Mouse (Mus musculus) heart, adult 11 months (tissue): ENCODE results near the gene Etl4.
"Not testable (repeated sequence)": the region's sequence is repeated elsewhere in the genome, so short reads cannot be mapped to it uniquely, and the experiment has no call there.

Experiments
- DNase-seq: peaks from one replicate; pipeline ENCODE4 v3.0.0; 2022

Etl4 gene

DNA sequence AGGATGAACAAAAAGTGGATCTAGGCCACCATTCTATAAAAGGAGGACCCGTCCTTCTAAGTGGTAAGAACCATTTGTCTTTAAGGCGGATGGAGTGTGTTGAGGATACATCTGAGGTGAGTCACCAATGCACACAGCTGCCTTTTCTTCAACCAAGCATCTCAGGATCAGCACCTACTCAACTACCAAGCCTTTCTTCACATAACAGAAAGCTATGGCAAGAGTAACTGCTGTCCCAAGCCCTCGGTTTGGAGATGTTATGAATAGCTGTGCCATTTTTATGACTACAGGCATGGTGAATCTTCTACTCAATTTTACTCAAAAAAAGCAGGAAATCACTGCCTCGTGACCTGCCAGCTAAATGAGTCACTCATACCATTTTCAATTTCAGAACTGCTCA is 258.6 kb downstream of the Etl4 start:
- no peak for DNase-seq

DNA sequence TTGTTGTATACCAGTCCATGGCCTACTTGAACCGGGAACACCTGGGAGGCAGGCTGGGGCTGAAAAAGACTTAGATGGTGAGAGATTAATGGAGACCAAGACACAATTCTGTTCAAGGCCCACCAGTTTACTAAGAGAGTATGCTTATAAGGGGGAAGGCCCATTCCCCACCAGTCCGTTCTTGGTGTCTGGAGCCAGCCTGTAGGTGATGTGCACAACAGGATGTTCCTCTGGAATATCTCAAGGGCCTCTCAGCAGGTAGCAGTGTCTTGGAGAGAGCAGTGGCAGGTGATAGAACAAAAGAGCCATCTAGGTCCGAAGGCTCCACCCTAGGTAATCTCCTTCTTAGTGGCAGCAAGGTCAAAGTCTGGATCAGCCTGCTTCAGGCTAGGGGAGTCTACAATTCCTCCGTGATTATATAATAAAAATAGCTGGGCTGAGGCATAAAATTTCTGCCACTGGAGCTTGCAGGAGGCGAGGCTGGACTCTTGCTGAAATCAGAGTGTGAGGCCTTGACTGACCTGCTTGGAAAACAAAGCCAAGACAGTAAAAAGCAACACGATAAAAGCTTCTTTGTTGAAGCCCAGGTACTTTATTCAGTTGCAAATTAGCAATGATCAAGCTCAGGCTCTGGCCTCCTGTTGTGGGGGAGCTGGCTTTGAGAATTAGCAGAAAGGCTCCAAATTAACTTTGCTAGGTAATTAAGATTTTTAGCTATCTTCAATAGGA is 267.0 kb downstream of the Etl4 start:
- not testable (repeated sequence) for DNase-seq

DNA sequence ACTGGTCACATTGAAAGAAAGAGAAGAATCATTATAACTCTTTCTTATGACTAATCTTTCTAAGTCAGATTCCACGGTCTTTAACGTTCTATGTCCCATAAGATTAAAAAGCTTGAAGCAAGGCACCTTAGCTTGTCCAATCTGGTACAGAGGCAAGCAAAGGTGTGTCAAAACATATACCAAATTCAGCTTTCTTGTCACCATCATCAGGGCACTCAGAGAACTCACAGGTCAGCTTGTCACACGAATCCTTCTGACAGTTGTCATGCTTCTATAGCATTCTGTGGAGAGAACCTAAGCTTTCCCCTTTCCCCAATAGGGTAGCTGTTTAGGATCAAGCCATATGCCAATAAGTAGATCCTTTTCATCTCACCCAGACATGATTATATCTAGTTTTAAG is 267.7 kb downstream of the Etl4 start:
- DNase-seq, result not testable (repeated sequence)

DNA sequence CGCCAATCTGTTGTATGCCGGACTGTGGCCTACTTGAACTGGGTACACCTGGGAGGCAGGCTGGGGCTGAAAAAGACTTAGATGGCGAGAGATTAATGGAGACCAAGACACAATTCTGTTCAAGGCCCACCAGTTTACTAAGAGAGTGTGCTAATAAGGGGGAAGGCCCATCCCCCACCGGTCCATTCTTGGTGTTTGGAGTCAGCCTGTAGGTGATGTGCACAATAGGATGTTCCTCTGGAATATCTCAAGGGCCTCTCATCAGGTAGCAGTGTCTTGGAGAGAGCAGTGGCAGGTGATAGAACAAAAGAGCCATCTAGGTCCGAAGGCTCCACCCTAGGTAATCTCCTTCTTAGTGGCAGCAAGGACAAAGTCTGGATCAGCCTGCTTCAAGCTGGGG is 271.0 kb downstream of the Etl4 start:
- DNase-seq, result peak; percentile 62

DNA sequence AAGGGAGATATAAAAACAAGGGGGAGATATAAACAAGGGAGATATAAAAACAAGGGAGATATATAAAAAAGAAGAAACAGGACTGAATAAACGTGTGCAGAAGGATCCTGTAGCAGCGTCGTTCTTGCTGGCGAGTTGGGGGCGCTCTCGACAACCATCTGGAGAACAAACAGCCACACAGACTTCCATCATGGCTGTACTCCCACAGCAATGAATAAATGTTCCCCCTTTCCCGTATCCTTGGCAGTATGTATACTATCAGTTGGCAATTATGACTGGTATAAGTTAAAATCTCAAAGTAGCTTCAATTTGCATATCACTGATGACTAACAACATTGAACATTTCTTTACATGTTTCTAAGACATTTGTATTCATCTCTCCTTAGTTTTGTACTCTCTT is 277.6 kb downstream of the Etl4 start:
- DNase-seq, result not testable (repeated sequence)

DNA sequence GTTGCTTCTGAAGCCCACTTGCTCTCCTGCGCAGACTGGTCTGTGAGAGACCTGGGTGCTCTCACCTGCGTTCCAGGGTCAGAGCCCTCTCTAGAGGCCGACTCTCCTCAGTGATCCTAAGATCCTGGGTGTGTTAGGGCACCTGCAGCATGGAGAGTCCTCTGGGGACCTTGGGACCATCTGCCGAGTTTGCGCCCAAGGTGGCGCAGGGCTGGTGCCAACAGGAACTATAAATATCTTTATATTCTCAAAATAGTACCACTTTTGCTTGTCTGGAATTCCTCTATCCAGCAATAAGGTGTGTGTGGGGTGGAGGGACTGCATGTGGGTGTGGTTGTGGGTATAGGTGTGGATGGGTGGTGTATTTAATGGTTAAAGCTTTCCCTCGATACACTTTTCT is 293.4 kb downstream of the Etl4 start:
- peak; percentile 94 for DNase-seq

DNA sequence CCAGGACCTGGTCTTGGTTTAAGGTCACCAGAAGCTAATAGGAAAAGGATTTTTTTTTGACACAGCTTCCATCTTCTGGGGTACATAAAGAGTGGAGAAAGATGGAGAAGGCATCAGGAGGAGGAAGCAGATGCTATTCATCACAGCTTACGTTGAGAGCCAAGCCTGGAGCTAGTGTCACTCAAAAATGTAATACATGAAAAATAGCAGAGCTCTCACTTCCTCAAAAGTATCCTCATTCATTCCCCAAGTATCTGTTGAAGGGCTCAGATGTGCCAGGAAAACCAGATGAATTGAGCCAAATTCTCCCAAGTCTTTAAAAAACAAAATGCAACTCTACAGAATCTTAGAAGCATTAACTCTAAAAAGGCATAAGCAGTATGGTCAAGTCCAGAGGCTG is 297.1 kb downstream of the Etl4 start:
- no peak for DNase-seq

DNA sequence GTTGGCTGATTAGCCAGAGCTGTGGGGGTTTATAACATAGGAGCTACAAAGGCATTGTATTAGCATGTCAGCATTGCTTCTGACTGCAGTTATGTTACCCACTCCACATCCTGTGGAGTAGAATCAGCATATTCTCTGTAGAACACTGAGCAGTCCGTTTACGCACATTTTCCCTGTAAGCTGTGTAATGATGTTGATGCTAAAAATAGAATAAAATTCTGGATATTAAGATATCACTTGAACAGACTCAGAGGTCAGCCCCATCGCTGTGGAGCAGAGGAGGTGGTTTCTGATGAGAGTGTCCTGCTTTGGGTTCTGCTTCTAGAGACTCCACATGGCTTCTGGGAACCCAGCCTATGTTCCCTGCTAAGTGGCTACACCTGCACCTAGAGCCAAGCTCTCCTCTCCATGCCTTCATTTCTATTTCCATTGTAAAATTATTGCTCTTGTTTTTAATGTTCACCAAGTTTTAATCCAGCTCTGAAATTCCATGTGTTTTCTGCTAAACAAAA is 299.2 kb downstream of the Etl4 start:
- peak; percentile 91 for DNase-seq

DNA sequence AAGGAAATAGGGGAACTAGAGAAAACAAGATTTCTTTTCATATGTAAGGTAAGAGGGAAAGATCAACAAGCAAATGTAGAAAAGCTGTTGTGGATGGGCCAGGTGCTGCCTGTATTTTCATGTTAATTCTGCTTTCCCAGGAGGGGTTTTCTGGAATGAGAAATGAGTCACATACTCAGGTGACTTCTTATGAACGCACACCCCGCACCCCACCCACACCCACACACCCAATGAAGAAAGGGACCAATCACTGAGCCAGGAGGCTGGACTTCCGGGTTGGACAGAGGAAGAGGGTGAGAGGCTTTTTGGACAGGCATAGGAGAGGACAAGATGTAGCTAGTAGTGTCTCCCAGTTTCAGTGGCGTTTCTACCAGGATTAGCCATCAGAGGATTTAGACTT is 299.8 kb downstream of the Etl4 start:
- DNase-seq, result no peak

DNA sequence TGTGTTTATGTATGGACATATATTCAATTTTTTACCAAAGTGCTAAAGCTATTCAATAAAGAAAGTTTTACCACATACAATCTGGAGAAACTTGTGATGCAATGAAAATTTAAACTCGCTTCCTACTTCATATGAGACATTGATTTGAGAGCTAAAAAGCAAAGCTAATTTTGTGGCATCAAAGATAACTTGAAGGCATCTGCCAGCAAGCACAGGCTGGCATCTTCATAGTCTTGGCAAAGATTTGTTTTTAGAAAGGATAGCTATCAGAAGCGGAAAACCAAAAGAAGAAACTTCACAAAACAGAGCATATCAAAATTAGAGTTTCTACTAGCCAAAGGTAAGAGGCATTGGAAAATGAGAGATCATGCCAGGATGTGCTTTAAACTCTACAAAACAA is 306.7 kb downstream of the Etl4 start:
- DNase-seq, result no peak

DNA sequence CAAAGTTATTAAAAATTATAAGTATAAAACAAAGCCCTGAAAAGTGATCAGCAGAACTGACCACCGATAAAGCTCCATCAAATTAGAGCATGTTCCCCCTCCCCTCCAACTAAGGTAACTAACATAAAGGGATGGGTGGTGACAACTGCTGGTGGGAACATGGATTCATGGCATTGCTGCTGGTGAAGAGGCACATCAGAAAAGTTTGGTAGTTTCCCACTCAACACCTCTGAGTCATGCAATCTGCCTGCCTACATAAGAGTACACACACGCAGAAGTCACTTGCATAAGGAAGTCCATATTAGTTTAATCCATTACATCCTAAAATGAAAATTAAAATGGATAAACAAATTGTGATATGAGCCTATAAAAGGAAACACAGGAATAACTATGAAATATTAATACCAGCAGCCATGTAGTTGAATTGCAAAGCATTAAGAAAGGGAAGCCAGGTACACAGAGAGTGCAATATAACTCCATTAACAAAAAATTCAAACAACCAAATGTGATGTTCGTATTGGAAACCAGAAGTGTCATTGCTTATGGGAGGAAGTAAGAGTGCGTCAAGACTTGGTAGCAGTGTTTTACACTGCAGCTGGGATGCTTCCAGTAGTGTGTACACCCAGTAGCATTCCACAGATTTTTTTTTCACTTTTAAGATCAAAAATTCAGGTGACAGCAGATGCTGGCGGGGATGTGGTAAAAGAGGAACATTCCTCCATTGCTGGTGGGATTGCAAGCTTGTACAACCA is 307.3 kb downstream of the Etl4 start:
- no peak for DNase-seq

DNA sequence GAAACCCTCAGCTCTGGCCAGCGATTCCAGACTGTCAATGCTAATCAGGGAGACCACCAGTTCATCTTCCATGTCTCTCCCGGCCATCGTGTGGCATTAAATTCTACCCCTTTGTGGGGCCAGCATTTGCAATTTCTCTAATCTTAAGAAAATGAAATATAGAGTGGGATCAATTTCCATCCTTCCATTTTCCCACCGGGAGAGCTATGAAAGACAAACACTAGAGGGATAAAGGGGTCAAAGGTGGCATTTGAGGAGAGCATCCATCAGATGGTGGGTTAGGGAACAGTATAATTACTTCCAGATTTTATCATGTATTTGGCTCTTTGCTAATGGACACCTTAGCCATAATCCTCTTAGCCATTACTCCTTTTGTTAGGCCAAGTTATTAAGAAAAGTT is 321.8 kb downstream of the Etl4 start:
- no peak for DNase-seq

DNA sequence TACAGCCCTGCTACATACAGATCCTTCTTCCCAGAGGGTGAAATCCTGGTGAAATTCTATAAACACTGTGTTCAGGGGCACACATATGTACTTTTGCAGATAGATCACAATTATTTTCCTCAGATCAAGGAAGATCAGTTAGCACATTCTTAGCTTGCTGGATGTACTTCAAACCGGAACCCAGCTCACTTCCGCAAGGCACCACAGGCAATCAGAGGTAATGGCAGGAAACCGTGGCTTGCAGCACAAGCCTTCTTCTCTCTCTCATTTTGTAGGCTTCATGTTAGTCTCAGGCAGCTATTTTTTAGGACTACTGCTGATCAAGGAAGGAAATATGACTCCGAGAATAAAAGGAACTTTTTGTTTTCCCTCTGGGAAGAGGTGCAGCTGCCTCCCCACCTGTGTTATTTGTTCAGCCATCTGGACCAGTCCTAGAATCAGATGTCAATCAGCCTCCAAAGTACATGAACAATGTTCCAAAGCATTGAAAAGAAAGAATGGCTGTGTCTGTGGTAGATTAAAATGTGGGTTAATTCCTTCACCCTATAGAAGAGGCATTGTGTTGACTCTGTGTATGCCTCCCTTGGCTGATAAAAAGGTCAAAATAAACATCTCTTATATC is 338.6 kb downstream of the Etl4 start:
- DNase-seq, result no peak

DNA sequence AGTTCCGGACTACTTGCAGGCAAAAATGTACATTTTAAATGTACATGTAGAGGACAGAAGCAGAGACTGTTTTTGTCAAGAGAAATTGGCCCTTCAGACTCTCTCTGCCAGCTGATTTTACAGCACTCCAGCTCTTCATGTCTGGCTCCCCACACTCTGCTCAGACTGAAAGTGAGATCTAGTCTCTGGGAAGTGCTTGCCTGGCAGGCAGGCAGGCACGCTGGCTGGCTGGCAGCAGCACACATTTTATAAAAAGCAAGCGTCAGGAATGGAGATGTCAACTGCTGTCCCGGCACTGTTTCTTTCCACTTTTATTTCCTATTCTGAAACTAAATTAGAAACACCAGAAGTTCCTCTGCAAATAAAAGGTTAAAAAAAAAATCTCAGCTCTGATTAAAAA is 339.8 kb downstream of the Etl4 start:
- no peak for DNase-seq

DNA sequence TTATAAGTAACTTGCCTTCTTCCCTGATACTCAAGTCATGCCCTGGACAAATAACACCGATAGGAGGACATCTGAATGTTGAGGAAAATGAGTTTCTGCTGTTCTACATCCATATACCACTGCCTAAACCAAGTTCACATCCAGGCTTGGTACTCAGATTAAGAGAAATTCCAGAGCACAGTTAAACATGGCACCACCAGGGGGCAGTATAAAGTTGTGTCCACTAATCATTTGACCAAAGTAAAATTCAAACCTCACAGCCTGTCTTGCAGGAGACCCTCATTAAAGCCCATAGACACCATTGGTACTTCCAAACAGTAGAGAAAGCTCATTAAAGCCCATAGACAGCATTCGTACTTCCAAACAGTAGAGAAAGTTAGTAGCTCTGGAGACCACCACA is 366.5 kb downstream of the Etl4 start:
- no peak for DNase-seq

DNA sequence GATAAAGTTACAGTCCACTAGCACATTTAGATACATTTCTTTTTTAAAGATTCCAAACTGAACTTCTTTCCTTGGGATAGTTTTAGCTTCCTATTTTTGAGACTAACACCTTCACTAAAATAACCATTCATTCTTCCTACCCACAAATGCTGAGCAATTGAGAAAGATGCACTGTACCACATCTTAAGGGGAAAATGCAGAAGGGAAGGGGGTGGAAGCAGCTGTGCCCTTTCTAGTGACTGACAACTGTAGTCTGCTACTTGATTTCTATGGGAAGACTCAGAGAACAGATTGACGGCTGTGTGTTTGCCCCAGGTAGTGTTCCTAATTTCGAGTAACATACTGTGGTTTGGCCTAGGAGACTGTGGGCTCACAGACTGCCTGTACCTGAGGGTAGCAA is 372.3 kb downstream of the Etl4 start:
- no peak for DNase-seq

DNA sequence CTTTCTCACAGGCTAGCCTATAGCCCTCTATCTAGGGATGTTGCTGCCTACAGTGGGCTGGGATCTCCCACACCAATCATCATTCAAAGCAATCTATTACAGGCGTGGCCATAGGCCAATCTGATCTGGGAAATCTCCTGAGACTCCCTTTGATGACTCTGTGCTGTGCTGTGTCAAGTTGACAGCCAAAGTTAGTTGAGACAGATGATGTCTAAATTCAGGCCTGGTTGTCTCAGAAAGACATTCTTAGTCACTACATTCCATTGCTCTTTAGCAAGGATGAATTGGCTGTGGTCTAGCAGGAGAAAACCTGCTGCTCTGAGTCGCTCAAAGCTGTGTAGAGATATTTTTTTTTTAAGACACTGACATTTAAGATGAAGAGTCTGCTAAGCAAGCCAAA is 374.8 kb downstream of the Etl4 start:
- DNase-seq, result no peak

DNA sequence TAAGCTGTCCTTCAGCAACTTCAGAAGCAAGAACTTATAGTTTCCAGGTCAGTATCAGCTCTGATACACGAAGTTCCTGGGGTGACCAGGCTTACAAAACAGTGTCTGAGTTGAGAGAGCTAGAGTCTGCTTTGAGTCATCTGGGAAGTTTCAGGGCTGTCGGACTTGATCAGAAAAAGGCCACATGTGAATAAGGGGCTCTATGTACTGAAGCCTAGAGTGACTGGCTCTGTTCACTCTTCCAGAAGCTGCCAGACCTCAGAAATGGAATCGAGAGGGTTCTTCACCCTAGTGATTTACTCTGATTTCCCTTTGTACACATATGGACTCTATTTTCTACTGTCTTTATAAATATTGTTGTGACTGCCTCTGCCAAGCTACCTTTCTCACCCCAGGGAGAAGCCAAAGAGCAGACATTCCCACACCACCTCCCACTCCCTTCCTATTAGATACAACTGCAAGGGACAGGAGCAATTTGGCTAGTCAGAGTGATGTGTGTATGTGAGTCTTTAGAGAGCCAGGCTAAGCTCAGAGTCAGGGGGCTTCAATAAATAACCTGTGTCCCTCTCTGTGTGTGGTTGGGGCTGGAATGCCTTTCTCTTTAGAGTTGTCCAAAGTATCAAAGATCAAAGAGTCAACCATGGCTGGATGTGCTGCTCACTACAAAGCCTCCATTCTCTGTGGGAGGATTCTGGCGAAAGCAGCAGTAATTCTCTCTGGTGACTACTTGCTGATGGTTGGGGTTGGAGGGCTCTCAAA is 381.6 kb downstream of the Etl4 start:
- DNase-seq, result no peak

DNA sequence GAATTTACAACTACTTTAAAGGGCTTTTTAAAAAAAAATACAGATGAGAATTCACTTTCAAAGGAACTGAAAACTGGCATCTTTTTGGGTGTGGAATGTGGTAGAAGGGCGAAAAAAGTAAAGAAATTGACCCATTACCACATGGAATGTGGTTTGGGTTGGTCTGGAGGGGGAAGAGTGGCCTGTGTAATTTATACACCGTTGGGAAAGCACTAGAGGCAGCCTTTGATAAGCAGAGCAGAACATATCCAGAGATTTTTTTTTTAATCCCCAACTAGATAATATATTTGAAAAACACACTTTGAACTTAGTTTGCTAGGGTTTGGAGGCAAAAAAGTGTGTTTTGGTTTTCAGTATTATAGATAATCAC is 382.1 kb downstream of the Etl4 start:
- no peak for DNase-seq

DNA sequence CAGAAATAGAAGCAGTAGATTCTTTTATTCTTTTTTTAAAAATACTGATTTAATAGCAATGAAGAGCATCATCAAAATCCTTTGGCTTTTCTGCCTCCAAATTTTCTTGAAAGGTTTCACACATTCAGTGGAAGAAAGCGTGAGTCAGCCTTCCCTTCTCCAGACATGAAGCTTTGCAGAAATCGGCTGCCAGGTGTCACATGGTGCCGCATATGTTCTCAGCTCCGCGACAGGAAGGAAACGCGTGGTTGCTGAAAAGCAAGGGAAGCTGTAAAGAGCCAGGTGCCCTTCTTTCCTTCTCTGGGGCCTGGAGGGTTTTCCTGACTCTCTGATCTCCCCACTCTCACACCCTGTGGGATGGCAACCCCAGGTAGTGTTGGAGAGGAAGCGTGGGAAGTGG is 383.8 kb downstream of the Etl4 start:
- no peak for DNase-seq

DNA sequence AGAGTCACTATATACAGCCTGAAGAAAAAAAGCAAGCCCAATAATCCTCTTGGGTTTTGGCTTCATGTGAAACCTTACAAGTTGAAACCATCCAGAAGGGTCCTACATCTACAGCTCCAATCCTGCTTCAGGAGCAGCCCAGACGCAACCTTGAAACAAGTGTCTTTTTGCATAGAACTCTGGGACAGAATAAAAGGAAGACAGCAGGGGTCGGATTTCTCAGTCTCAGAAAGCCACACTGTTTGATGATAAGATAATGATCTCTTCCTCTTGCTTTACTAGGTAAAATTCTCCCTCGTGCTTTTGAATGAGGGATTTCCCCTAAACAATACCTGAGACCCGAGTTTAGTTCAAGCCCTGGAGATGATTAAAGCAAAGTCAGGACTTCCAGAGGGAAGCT is 385.0 kb downstream of the Etl4 start:
- DNase-seq, result no peak

DNA sequence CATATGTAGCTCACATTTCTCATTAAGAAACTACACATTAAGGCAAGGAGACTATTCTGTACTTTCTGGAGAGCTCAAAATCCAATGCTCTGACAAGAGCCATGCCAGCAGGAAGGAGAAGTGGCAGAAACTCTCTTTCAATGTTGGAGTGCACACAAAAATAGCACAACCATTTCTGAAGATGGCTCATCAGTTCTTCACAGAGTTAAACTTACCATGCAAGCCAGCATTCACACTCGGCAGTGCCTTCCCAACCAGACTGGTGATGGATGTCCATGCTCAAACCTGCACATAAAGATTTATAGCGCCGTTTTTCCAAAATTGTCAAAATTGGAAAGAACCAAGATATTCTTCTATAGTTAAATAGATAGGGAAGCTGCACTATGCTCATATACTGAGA is 392.9 kb downstream of the Etl4 start:
- DNase-seq, result no peak

DNA sequence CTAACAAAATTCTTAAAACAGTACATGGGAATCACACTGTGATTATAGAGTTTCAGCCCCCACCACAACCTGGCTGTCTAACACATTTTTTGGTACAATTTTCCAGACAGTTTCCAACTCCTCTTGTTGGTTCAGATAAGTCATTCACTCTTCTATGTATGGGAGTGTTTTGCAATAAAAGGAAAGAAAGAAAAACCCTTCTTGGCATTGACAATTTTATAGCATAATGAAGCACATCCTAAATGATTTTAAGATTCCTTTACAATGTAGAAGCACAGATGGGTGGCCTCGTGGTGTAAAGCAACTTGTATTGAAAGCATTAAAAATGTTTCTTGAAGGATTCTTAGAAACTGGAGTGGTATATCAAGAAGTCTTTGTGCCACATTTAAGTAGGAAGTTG is 415.4 kb downstream of the Etl4 start:
- no peak for DNase-seq
